10 mouse cellular contexts compared by ENCODE assay signal in the genomic region with DNA sequence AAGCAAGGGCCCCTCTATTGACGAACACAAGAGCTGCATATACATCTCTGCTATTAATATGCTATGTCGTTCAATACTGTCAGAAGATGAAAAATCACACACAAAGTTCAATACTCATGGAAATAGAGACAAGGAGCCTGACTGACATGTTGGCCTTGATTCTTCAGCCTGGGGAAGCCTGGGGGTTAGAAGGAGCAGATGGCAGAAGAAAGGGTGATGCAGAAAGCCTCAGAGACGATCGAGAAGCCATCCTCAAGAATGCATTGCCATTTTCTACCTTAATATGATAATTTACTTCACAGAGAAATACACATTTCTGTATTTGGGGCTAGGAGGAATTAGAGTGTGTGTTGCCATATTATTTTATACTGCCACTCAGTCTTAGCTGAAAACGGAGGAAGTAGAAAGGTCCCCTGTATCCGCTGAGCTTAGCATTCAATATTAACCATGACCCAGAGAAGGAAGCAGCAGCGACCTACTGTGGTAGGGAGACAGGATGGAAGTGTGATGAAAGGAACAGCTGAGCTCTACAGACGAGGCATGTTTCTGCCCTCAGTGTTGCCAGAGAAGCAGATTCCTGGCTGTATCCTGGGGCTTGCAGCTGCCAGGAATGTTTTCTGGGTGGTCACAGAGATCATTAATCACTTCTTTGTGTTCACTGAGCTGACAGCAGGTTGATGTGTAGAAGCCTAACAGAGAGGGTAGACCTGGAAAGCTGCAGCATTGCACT.
A peak's percentile ranks its signal among the peaks of the same experiment; 100 is the strongest.
DNase-seq lines count a peak whose midpoint lies in the region; ATAC-seq lines count a peak whose summit lies in the region.
"Had no signal": no experiment of that assay in that cellular context is flagged by ENCODE, and none has a peak within 500 bp of the region (broad histone marks: within the 10 kb centered on the region; RNA-seq: fewer than 3 reads in every experiment).

No protein-coding gene starts in this region.

- H3K9ac ChIP-seq in embryonic facial prominence, embryonic 11.5 days (replicated peaks; ENCODE audit: low read length) = no peak overlapping the region
- no peak overlapping the region for H3K9ac ChIP-seq in hindbrain, embryonic 16.5 days (ENCODE audit: low read depth, low read length)
- no peak overlapping the region for H3K9ac ChIP-seq in neural tube, embryonic 12.5 days

- intact Hi-C loops in left cerebral cortex, postnatal 25 days (cut with DNase I) = no loop called here

- peak; percentile 65; the same call in 1 of the 2 replicates for ATAC-seq in embryonic facial prominence, embryonic 11.5 days (replicated peaks; ENCODE audit: insufficient number of reproducible peaks, low FRiP score, low TSS enrichment, low read depth)
- ATAC-seq in hindbrain, embryonic 16.5 days = peak; percentile 97
- ATAC-seq in neural tube, embryonic 12.5 days (ENCODE audit: low FRiP score, low read depth) = peak; percentile 71; the same call in 1 of the 2 replicates

- DNase-seq in layer of hippocampus, adult 11-12 months (ENCODE audit: low spot score) = peak; percentile 12
- no peak for DNase-seq in layer of hippocampus, adult 8-10 months (ENCODE audit: low spot score in 2 of 2)
- peak; percentile 33 for DNase-seq in embryonic facial prominence, embryonic 11.5 days (ENCODE audit: low spot score)
- no peak for DNase-seq in adrenal gland, postnatal 36 days
- no peak for DNase-seq in left cerebral cortex, postnatal 25 days (ENCODE audit: low spot score in 2 of 2)
- DNase-seq in thymus, postnatal 25 days = no peak
- DNase-seq: kidney, adult 18-20 months; spleen, adult 18-20 months had no signal

- WGBS in embryonic facial prominence, embryonic 11.5 days = 47% methylated on average over 8 of the region's 8 CpGs
- 27% methylated on average over 8 of the region's 8 CpGs for WGBS in hindbrain, embryonic 16.5 days
- WGBS in neural tube, embryonic 12.5 days = 56% methylated on average over 8 of the region's 8 CpGs

- H3K4me2 ChIP-seq in embryonic facial prominence, embryonic 11.5 days (ENCODE audit: low read depth, low read length) = no peak overlapping the region
- no peak overlapping the region; the same call in 1 of the 2 replicates for H3K4me2 ChIP-seq in hindbrain, embryonic 16.5 days (ENCODE audit: low read length)
- H3K4me2 ChIP-seq in neural tube, embryonic 12.5 days (replicated peaks) = no peak overlapping the region

- no peaks in the 10 kb centered on the region for H3K27me3 ChIP-seq in embryonic facial prominence, embryonic 11.5 days (ENCODE audit: control insufficient read depth, insufficient read depth, low read length)
- no peaks in the 10 kb centered on the region for H3K27me3 ChIP-seq in hindbrain, embryonic 16.5 days (replicated peaks; ENCODE audit: control insufficient read depth, insufficient read depth, low read length)
- no peaks in the 10 kb centered on the region for H3K27me3 ChIP-seq in neural tube, embryonic 12.5 days (replicated peaks)

- no peak overlapping the region for H3K27ac ChIP-seq in embryonic facial prominence, embryonic 11.5 days (replicated peaks; ENCODE audit: low read depth, low read length)
- H3K27ac ChIP-seq in hindbrain, embryonic 16.5 days (ENCODE audit: low read depth, low read length) = no peak overlapping the region
- no peak overlapping the region for H3K27ac ChIP-seq in neural tube, embryonic 12.5 days

- peaks cover 2% of the 10 kb centered on the region; the same call in 1 of the 2 replicates for H3K9me3 ChIP-seq in embryonic facial prominence, embryonic 11.5 days (replicated peaks; ENCODE audit: control insufficient read depth, low read length)
- no peaks in the 10 kb centered on the region for H3K9me3 ChIP-seq in hindbrain, embryonic 16.5 days (ENCODE audit: control insufficient read depth, low read length)
- H3K9me3 ChIP-seq in neural tube, embryonic 12.5 days = no peaks in the 10 kb centered on the region

- no peaks in the 10 kb centered on the region for H3K4me1 ChIP-seq in embryonic facial prominence, embryonic 11.5 days (ENCODE audit: control insufficient read depth, insufficient read depth, low read length)
- H3K4me1 ChIP-seq in hindbrain, embryonic 16.5 days (ENCODE audit: control insufficient read depth, insufficient read depth, low read depth, low read length) = peaks cover 6% of the 10 kb centered on the region
- H3K4me1 ChIP-seq in neural tube, embryonic 12.5 days = peaks cover 6% of the 10 kb centered on the region; the same call in 1 of the 2 replicates

- H3K4me3 ChIP-seq in embryonic facial prominence, embryonic 11.5 days (ENCODE audit: low read depth, low read length) = no peak overlapping the region
- H3K4me3 ChIP-seq in hindbrain, embryonic 16.5 days (ENCODE audit: low read length) = no peak overlapping the region
- H3K4me3 ChIP-seq in neural tube, embryonic 12.5 days = no peak overlapping the region

- no peaks in the 10 kb centered on the region for H3K36me3 ChIP-seq in embryonic facial prominence, embryonic 11.5 days (replicated peaks; ENCODE audit: control insufficient read depth, insufficient read depth, low read depth, low read length)
- H3K36me3 ChIP-seq in hindbrain, embryonic 16.5 days (ENCODE audit: control insufficient read depth, insufficient read depth, low read length) = no peaks in the 10 kb centered on the region
- H3K36me3 ChIP-seq in neural tube, embryonic 12.5 days = no peaks in the 10 kb centered on the region

Comparison
In these comparisons a context has a peak if more than half of its experiments do, and no peak if none do; other contexts are left out.
1. DNase-seq: peak in layer of hippocampus, adult 11-12 months (single experiment) and embryonic facial prominence, embryonic 11.5 days (single experiment); none in layer of hippocampus, adult 8-10 months (0 of 2), adrenal gland, postnatal 36 days (0 of 2), left cerebral cortex, postnatal 25 days (0 of 2) and thymus, postnatal 25 days (single experiment).
2. Peak in every context shown above with its lines, with median percentiles within 50 percentile points of each other: ATAC-seq.